Mouse (Mus musculus): ENCODE measurements around the gene Gm21988. TPM values are rescaled to one million over a fixed set of nuclear protein-coding genes. Genes with fewer than 3 reads are reported as not detected.
A peak's percentile ranks its signal among the peaks of the same experiment; 100 is the strongest.

Gm21988 gene
- polyA plus RNA-seq, 1 experiment from 2014 or later, result 10.7 TPM

GRCm38 (mm10) chr11:70192157-70192556 lies 47.5 kb downstream of the Gm21988 start:
- Histone ChIP-seq H3K36me3 (replicated peaks) (no peaks in the 10 kb centered on the region), H3K4me3 (no peak overlapping the region), H3K27ac (replicated peaks) (no peak overlapping the region), H3K4me1 (no peaks in the 10 kb centered on the region), H3K27me3 (replicated peaks; ENCODE audit: low read depth, poor library complexity, severe bottlenecking) (no peaks in the 10 kb centered on the region), H3K9me3 (no peaks in the 10 kb centered on the region)
- WGBS, result 87% methylated on average over 4 of the region's 4 CpGs
- no peak for DNase-seq (ENCODE audit: low spot score)

- Histone ChIP-seq H3K4me1 (no peaks in the 10 kb centered on the region), H3K9me3 (no peaks in the 10 kb centered on the region), H3K4me3 (no peak overlapping the region), H3K27ac (replicated peaks) (no peak overlapping the region), H3K36me3 (replicated peaks) (no peaks in the 10 kb centered on the region), H3K27me3 (replicated peaks; ENCODE audit: low read depth, poor library complexity, severe bottlenecking) (no peaks in the 10 kb centered on the region)
- DNase-seq (ENCODE audit: low spot score), result no peak
- 87% methylated on average over 6 of the region's 6 CpGs for WGBS
Measured at GRCm38 (mm10) chr11:70191188-70191587, 48.4 kb downstream of the Gm21988 start.

- no peak for DNase-seq (ENCODE audit: low spot score)
- H3K27ac ChIP-seq (replicated peaks), result no peak overlapping the region
- WGBS, result 89% methylated on average over 28 of the region's 28 CpGs
- H3K4me3 ChIP-seq, result no peak overlapping the region
- H3K4me1 ChIP-seq, result no peaks in the 10 kb centered on the region
- H3K9me3 ChIP-seq, result no peaks in the 10 kb centered on the region
- no peaks in the 10 kb centered on the region for H3K36me3 ChIP-seq (replicated peaks)
- H3K27me3 ChIP-seq (replicated peaks; ENCODE audit: low read depth, poor library complexity, severe bottlenecking), result no peaks in the 10 kb centered on the region
Measured at GRCm38 (mm10) chr11:70189319-70190134, 50.1 kb downstream of the Gm21988 start.

MicroRNAs within 50 kb of the gene (microRNA counts, 519-probe panel; counts per million panel counts)
- microRNA mmu-miR-195 (188 counts per million, percentile 57 among the panel's probes with 10 or more counts), microRNA mmu-miR-497 (188 counts per million, percentile 57 among the panel's probes with 10 or more counts)

Small RNA genes lying within 50 kb of the gene (microRNA-seq; reads per million reads assigned to microRNA genes)
- gene Mir195a (376 reads per million, percentile 65 among the genes with 10 or more reads in this experiment), gene Mir497 (not detected), gene Mir497b (not detected)

Other genes starting within 250 kb of the Gm21988 start
- 317 and 331 TPM in 2 replicates for gene Gabarap, start 248.7 kb downstream of the Gm21988 start, polyA plus RNA-seq (2016; fragmentation: Nextera tagmentation; extraction: Ambion mirVana)
- 96.5 and 98.3 TPM in 2 replicates for gene Phf23, start 244.1 kb downstream of the Gm21988 start, polyA plus RNA-seq (2016; fragmentation: Nextera tagmentation; extraction: Ambion mirVana)
- gene Dvl2, start 239.2 kb downstream of the Gm21988 start, polyA plus RNA-seq (2016; fragmentation: Nextera tagmentation; extraction: Ambion mirVana), result 59.0 and 59.8 TPM in 2 replicates
- 42.2 and 46.3 TPM in 2 replicates for gene Acadvl, start 224.4 kb downstream of the Gm21988 start, polyA plus RNA-seq (2016; fragmentation: Nextera tagmentation; extraction: Ambion mirVana)
- gene Dlg4, start 222.9 kb downstream of the Gm21988 start, polyA plus RNA-seq (2016; fragmentation: Nextera tagmentation; extraction: Ambion mirVana), result 12.6 and 13.2 TPM in 2 replicates
- gene Asgr1, start 185.7 kb downstream of the Gm21988 start, polyA plus RNA-seq (2016; fragmentation: Nextera tagmentation; extraction: Ambion mirVana), result 0.55 and 0.70 TPM in 2 replicates
- gene Asgr2, start 147.2 kb downstream of the Gm21988 start, polyA plus RNA-seq (2016; fragmentation: Nextera tagmentation; extraction: Ambion mirVana), result not detected in 2 replicates
- gene Mgl2, start 109.5 kb downstream of the Gm21988 start, polyA plus RNA-seq (2016; fragmentation: Nextera tagmentation; extraction: Ambion mirVana), result 0.14 TPM in 1 of 2 replicates, not detected in the other
- gene Clec10a, start 83.6 kb downstream of the Gm21988 start, polyA plus RNA-seq (2016; fragmentation: Nextera tagmentation; extraction: Ambion mirVana), result 0.26 TPM in 1 of 2 replicates, not detected in the other
- gene Slc16a11, start 27.1 kb downstream of the Gm21988 start, polyA plus RNA-seq (2016; fragmentation: Nextera tagmentation; extraction: Ambion mirVana), result 0.72 and 1.2 TPM in 2 replicates
- gene Slc16a13, start 18.8 kb downstream of the Gm21988 start, polyA plus RNA-seq (2016; fragmentation: Nextera tagmentation; extraction: Ambion mirVana), result 11.6 and 11.7 TPM in 2 replicates
- gene Bcl6b, start 10.0 kb downstream of the Gm21988 start, polyA plus RNA-seq (2016; fragmentation: Nextera tagmentation; extraction: Ambion mirVana), result 5.0 and 7.2 TPM in 2 replicates
- gene 0610010K14Rik, start 1.9 kb downstream of the Gm21988 start, polyA plus RNA-seq (2016; fragmentation: Nextera tagmentation; extraction: Ambion mirVana), result 210 and 215 TPM in 2 replicates
- gene Rnasek, start within 50 bp of the Gm21988 start, polyA plus RNA-seq (2016; fragmentation: Nextera tagmentation; extraction: Ambion mirVana), result 96.4 and 106 TPM in 2 replicates
- gene Alox12, start 15.5 kb upstream of the Gm21988 start, polyA plus RNA-seq (2016; fragmentation: Nextera tagmentation; extraction: Ambion mirVana), result 2.7 and 3.9 TPM in 2 replicates
- not detected in 2 replicates for gene Alox12e, start 82.8 kb upstream of the Gm21988 start, polyA plus RNA-seq (2016; fragmentation: Nextera tagmentation; extraction: Ambion mirVana)
- 0.11 and 0.29 TPM in 2 replicates for gene Alox15, start 112.2 kb upstream of the Gm21988 start, polyA plus RNA-seq (2016; fragmentation: Nextera tagmentation; extraction: Ambion mirVana)
- 60.7 and 62.0 TPM in 2 replicates for gene Pelp1, start 170.2 kb upstream of the Gm21988 start, polyA plus RNA-seq (2016; fragmentation: Nextera tagmentation; extraction: Ambion mirVana)
- 28.4 and 29.4 TPM in 2 replicates for gene Arrb2, start 192.8 kb upstream of the Gm21988 start, polyA plus RNA-seq (2016; fragmentation: Nextera tagmentation; extraction: Ambion mirVana)
- gene Med11, start 212.1 kb upstream of the Gm21988 start, polyA plus RNA-seq (2016; fragmentation: Nextera tagmentation; extraction: Ambion mirVana), result 44.1 TPM in 2 replicates
- gene Zmynd15, start 219.6 kb upstream of the Gm21988 start, polyA plus RNA-seq (2016; fragmentation: Nextera tagmentation; extraction: Ambion mirVana), result 0.16 and 0.45 TPM in 2 replicates
- 0.39 and 0.65 TPM in 2 replicates for gene Cxcl16, start 220.2 kb upstream of the Gm21988 start, polyA plus RNA-seq (2016; fragmentation: Nextera tagmentation; extraction: Ambion mirVana)

Data from embryonic facial prominence, embryonic 10.5 days (tissue).